Mouse (Mus musculus) thymus, adult 2 months (tissue): ENCODE measurements at regions not wholly inside any gene's neighbourhood (a gene's known extent, or its start where the extent isn't known, plus 50 kb on each side); places are given as distances from the start of the nearest gene placed in this dataset.

Experiments
- CTCF ChIP-seq: fragments of 200-500 bp; IDR thresholded peaks from 2 replicates; pipeline ENCODE4 v1.5.1; 2012; ENCODE audit warnings: mild to moderate bottlenecking, control low read depth, low read length, moderate library complexity, borderline replicate concordance; ENCODE audit not compliant: control insufficient read depth, poor library complexity, insufficient read depth; ENCODE audit errors: extremely low read depth
- POLR2A ChIP-seq: fragments of 200-500 bp; IDR thresholded peaks from 2 replicates; pipeline ENCODE4 v1.6.1; 2012; ENCODE audit warnings: mild to moderate bottlenecking, low read length, control low read depth, moderate library complexity; ENCODE audit not compliant: control insufficient read depth, poor library complexity, insufficient read depth; ENCODE audit errors: extremely low read depth

- TF ChIP-seq CTCF (no peak), POLR2A (no peak)
Measured at GRCm38 (mm10) chr11:19670853-19671530, 253.2 kb upstream of the Spred2 start.
